23 mouse cellular contexts compared by ENCODE assay signal in the genomic region with DNA sequence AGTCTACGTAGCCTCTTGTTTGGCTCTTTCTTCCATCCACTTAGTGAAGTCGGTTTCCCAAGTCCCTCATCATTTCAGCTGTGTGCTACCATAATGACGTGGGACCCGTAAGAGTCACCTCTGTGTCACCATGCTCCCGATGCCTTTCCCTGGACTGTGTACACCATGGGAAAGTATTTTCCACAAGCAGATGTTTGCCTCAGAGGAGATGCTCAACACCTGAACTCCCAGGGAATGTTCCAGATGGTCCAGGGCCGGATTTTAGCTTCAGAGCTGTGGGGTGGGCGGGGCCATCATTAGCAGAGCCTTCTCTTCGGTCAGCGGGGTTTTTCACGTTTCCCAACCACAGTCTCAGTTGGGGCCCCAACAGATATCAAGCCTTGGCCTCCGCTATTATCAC. TPM values are rescaled to one million over a fixed set of nuclear protein-coding genes. Genes with fewer than 3 reads are reported as not detected.
"Had no signal": no experiment of that assay in that cellular context is flagged by ENCODE, and none has a peak within 500 bp of the region (broad histone marks: within the 10 kb centered on the region; RNA-seq: fewer than 3 reads in every experiment).

No protein-coding gene starts in this region.

- H3K9me3 ChIP-seq: neural tube, embryonic 13.5 days; neural tube, embryonic 15.5 days; stomach, embryonic 15.5 days had no signal

- H3K27me3 ChIP-seq: neural tube, embryonic 13.5 days; neural tube, embryonic 15.5 days; stomach, embryonic 15.5 days had no signal

- DNase-seq: retina, postnatal 1 day; right cerebral cortex, adult 18-20 months; right cerebral cortex, postnatal 14 days; right cerebral cortex, postnatal 25 days; right cerebral cortex, postnatal 4 days; spleen, adult 18-20 months; thymus, adult 18-20 months; thymus, adult 2 months; thymus, postnatal 14 days; thymus, postnatal 25 days; thymus, postnatal 36 days; thymus, postnatal 4 days had no signal

- H3K4me1 ChIP-seq: neural tube, embryonic 13.5 days; neural tube, embryonic 15.5 days; stomach, embryonic 15.5 days had no signal

- H3K9ac ChIP-seq: neural tube, embryonic 13.5 days; neural tube, embryonic 15.5 days; stomach, embryonic 15.5 days had no signal

- H3K4me3 ChIP-seq: neural tube, embryonic 13.5 days; neural tube, embryonic 15.5 days; stomach, embryonic 15.5 days had no signal

- H3K4me2 ChIP-seq: neural tube, embryonic 13.5 days; neural tube, embryonic 15.5 days; stomach, embryonic 15.5 days had no signal

- H3K27ac ChIP-seq: neural tube, embryonic 13.5 days; neural tube, embryonic 15.5 days; stomach, embryonic 15.5 days; stomach, postnatal 0 days had no signal

- H3K36me3 ChIP-seq: neural tube, embryonic 13.5 days; neural tube, embryonic 15.5 days; stomach, embryonic 15.5 days had no signal

RNA-seq across cellular contexts. Expression of gene Ofcc1, which starts 5.5 kb away (rescaled TPM):
- total RNA-seq: neutrophil, adult 5-6 weeks had no signal
- polyA plus RNA-seq: neural tube, embryonic 13.5 days; small intestine, adult 2 months; spleen, adult 2 months; stomach, embryonic 14.5 days; stomach, embryonic 15.5 days; testis, adult 2 months; thymus, adult 2 months; thymus, postnatal 0 days; urinary bladder, adult 2 months had no signal
